21 mouse cellular contexts compared by ENCODE assay signal in genomic region chr5:100981849-100982572, GRCm38 (mm10).
A peak's percentile ranks its signal among the peaks of the same experiment; 100 is the strongest.
DNase-seq lines count a peak whose midpoint lies in the region; ATAC-seq lines count a peak whose summit lies in the region.
"Had no signal": no experiment of that assay in that cellular context is flagged by ENCODE, and none has a peak within 500 bp of the region (broad histone marks: within the 10 kb centered on the region; RNA-seq: fewer than 3 reads in every experiment).

No protein-coding gene starts in this region.

- no peak for ATAC-seq in heart, embryonic 11.5 days (replicated peaks; ENCODE audit: insufficient number of reproducible peaks, low FRiP score, low TSS enrichment)
- peak; percentile 68; the same call in 1 of the 2 replicates for ATAC-seq in hindbrain, embryonic 13.5 days (ENCODE audit: low FRiP score)
- no peak for ATAC-seq in midbrain, embryonic 15.5 days (replicated peaks)
- ATAC-seq in neural tube, embryonic 15.5 days (ENCODE audit: low FRiP score) = peak; percentile 24; the same call in 1 of the 2 replicates
- ATAC-seq: inflammation-experienced regulatory T-cells, adult 6 months had no signal

- peak; percentile 54 for DNase-seq in heart, adult 11 months
- no peak for DNase-seq in heart, adult 18-20 months
- DNase-seq in frontal cortex, postnatal 25 days (ENCODE audit: low spot score in 2 of 2) = no peak
- DNase-seq: adrenal gland, postnatal 14 days; cerebellum, adult 18-20 months; cerebellum, postnatal 36 days; gastrocnemius, adult 2 months; heart, adult 2 months; layer of hippocampus, postnatal 36 days; left cerebral cortex, postnatal 4 days; liver, embryonic 13.5 days; right cerebral cortex, postnatal 14 days had no signal

- H3K4me2 ChIP-seq in heart, embryonic 11.5 days = no peak overlapping the region
- H3K4me2 ChIP-seq in hindbrain, embryonic 13.5 days = peak overlapping the region; percentile 34
- peak overlapping the region; percentile 15; the same call in 1 of the 2 replicates for H3K4me2 ChIP-seq in midbrain, embryonic 15.5 days
- H3K4me2 ChIP-seq in neural tube, embryonic 15.5 days = peak overlapping the region; percentile 37
- H3K4me2 ChIP-seq: embryonic facial prominence, embryonic 15.5 days; liver, embryonic 13.5 days; lung, embryonic 15.5 days had no signal

- no peaks in the 10 kb centered on the region for H3K36me3 ChIP-seq in heart, embryonic 11.5 days (ENCODE audit: control insufficient read depth, insufficient read depth, low read length)
- H3K36me3 ChIP-seq in hindbrain, embryonic 13.5 days = no peaks in the 10 kb centered on the region
- no peaks in the 10 kb centered on the region for H3K36me3 ChIP-seq in midbrain, embryonic 15.5 days (replicated peaks)
- H3K36me3 ChIP-seq in neural tube, embryonic 15.5 days = no peaks in the 10 kb centered on the region
- H3K36me3 ChIP-seq: embryonic facial prominence, embryonic 15.5 days; forebrain, embryonic 10.5 days; liver, embryonic 13.5 days; lung, embryonic 15.5 days had no signal

- H3K9me3 ChIP-seq in heart, embryonic 11.5 days (replicated peaks; ENCODE audit: control insufficient read depth, low read length) = no peaks in the 10 kb centered on the region
- no peaks in the 10 kb centered on the region for H3K9me3 ChIP-seq in hindbrain, embryonic 13.5 days
- no peaks in the 10 kb centered on the region for H3K9me3 ChIP-seq in midbrain, embryonic 15.5 days
- no peaks in the 10 kb centered on the region for H3K9me3 ChIP-seq in neural tube, embryonic 15.5 days (replicated peaks)
- H3K9me3 ChIP-seq: embryonic facial prominence, embryonic 15.5 days; forebrain, embryonic 10.5 days; liver, embryonic 13.5 days; lung, embryonic 15.5 days had no signal

- H3K27ac ChIP-seq in heart, embryonic 11.5 days (ENCODE audit: low read depth, low read length) = no peak overlapping the region
- H3K27ac ChIP-seq in hindbrain, embryonic 13.5 days = peak overlapping the region; percentile 37; the same call in 1 of the 2 replicates
- H3K27ac ChIP-seq in midbrain, embryonic 15.5 days = no peak overlapping the region
- H3K27ac ChIP-seq in neural tube, embryonic 15.5 days (replicated peaks) = no peak overlapping the region
- H3K27ac ChIP-seq: embryonic facial prominence, embryonic 15.5 days; forebrain, embryonic 10.5 days; gastrocnemius, adult 2 months; heart, adult 2 months; liver, embryonic 13.5 days; lung, embryonic 15.5 days; macrophage had no signal

- H3K4me1 ChIP-seq in heart, embryonic 11.5 days (ENCODE audit: control insufficient read depth, insufficient read depth, low read length) = no peaks in the 10 kb centered on the region
- peaks cover 14% of the 10 kb centered on the region for H3K4me1 ChIP-seq in hindbrain, embryonic 13.5 days (replicated peaks)
- 0 out of 2 replicates have a peak, but pooled peaks cover 2% of the 10 kb centered on the region for H3K4me1 ChIP-seq in midbrain, embryonic 15.5 days
- peaks cover 9% of the 10 kb centered on the region; the same call in 1 of the 2 replicates for H3K4me1 ChIP-seq in neural tube, embryonic 15.5 days
- H3K4me1 ChIP-seq: embryonic facial prominence, embryonic 15.5 days; liver, embryonic 13.5 days; lung, embryonic 15.5 days had no signal

- no peaks in the 10 kb centered on the region for H3K27me3 ChIP-seq in heart, embryonic 11.5 days (ENCODE audit: control insufficient read depth, insufficient read depth, low read length)
- no peaks in the 10 kb centered on the region for H3K27me3 ChIP-seq in hindbrain, embryonic 13.5 days
- H3K27me3 ChIP-seq in midbrain, embryonic 15.5 days (replicated peaks) = no peaks in the 10 kb centered on the region
- H3K27me3 ChIP-seq in neural tube, embryonic 15.5 days (replicated peaks) = no peaks in the 10 kb centered on the region
- H3K27me3 ChIP-seq: embryonic facial prominence, embryonic 15.5 days; liver, embryonic 13.5 days; lung, embryonic 15.5 days had no signal

- no peak overlapping the region for H3K4me3 ChIP-seq in heart, embryonic 11.5 days (ENCODE audit: low read depth, low read length)
- no peak overlapping the region for H3K4me3 ChIP-seq in hindbrain, embryonic 13.5 days
- H3K4me3 ChIP-seq in midbrain, embryonic 15.5 days = no peak overlapping the region
- H3K4me3 ChIP-seq in neural tube, embryonic 15.5 days (replicated peaks) = no peak overlapping the region
- H3K4me3 ChIP-seq: embryonic facial prominence, embryonic 15.5 days; forebrain, embryonic 10.5 days; gastrocnemius, adult 2 months; heart, adult 2 months; liver, embryonic 13.5 days; lung, embryonic 15.5 days had no signal

- H3K9ac ChIP-seq in heart, embryonic 11.5 days (ENCODE audit: low read depth, low read length) = no peak overlapping the region
- H3K9ac ChIP-seq in hindbrain, embryonic 13.5 days = no peak overlapping the region
- H3K9ac ChIP-seq in midbrain, embryonic 15.5 days = no peak overlapping the region
- no peak overlapping the region for H3K9ac ChIP-seq in neural tube, embryonic 15.5 days (replicated peaks)
- H3K9ac ChIP-seq: embryonic facial prominence, embryonic 15.5 days; liver, embryonic 13.5 days; lung, embryonic 15.5 days had no signal

- WGBS in heart, embryonic 11.5 days (ENCODE audit: insufficient replicate concordance) = 83% methylated on average over 18 of the region's 18 CpGs
- 37% methylated on average over 18 of the region's 18 CpGs for WGBS in hindbrain, embryonic 13.5 days
- 63% methylated on average over 18 of the region's 18 CpGs for WGBS in midbrain, embryonic 15.5 days
- 30% methylated on average over 18 of the region's 18 CpGs for WGBS in neural tube, embryonic 15.5 days

Comparison
In these comparisons a context has a peak if more than half of its experiments do, and no peak if none do; other contexts are left out.
1. ATAC-seq: peak in hindbrain, embryonic 13.5 days (single experiment) and neural tube, embryonic 15.5 days (single experiment); none in heart, embryonic 11.5 days (single experiment) and midbrain, embryonic 15.5 days (single experiment).